Mouse (Mus musculus) G1E (cell line): ENCODE data around the gene Ribc1.

Experiments used
- CTCF ChIP-seq: IDR thresholded peaks from 2 replicates; pipeline ENCODE4 v1.5.1; 2012; ENCODE audit warnings: low read depth, low read length, inconsistent platforms, mixed read lengths
- GATA1 ChIP-seq: IDR thresholded peaks from 2 replicates; pipeline ENCODE4 v1.6.1; 2012; ENCODE audit warnings: borderline replicate concordance, low read length, inconsistent platforms, mixed read lengths
- POLR2AphosphoS5 ChIP-seq: IDR thresholded peaks from 2 replicates; pipeline ENCODE4 v1.6.1; 2012; ENCODE audit warnings: low read depth, low read length, inconsistent platforms; ENCODE audit not compliant: insufficient replicate concordance
- TAL1 ChIP-seq: conservative IDR thresholded peaks from 2 replicates; pipeline ENCODE4 v1.6.1; 2012; ENCODE audit warnings: low read depth, low read length, inconsistent platforms, mixed read lengths

DNA sequence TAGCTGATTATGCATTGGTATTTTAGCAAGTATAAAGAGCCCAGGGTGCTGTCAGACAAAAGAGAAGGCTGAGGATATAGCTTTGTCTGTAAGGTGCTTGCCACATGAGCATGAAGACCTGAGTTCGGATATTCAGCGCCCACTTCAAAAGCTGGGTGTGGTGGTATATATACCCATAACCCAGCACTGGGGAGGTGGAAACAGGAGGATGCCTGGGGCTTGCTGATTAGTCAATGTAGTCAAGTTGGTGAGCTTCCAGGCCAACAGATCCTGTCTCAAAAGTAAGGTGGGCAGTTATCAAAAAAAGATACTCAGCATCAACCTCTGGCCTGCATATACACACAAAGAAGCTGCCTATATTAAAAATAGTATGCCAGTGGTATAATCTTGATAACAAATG lies 3.2 kb upstream of the Ribc1 start:
- TF ChIP-seq CTCF (no peak), GATA1 (no peak), TAL1 (no peak), POLR2AphosphoS5 (no peak)
